Mouse (Mus musculus) embryonic stem cell, embryonic (primary cell): Measurements from ENCODE around the gene Tarbp1.

Experiments used
- CTCF ChIA-PET, 4 experiments: fragments of 300-600 bp in 2 of 4; fragments of 350-600 bp in 2 of 4; sonication (Branson Sonifier 250); formaldehyde crosslinking; loops; one replicate each; lab custom pipeline; 2022; ENCODE audit warnings: inconsistent platforms in 2 of 4; lab: Charles Lee
- POLR2A ChIA-PET, 4 experiments: fragments of 300-600 bp in 2 of 4; fragments of 350-600 bp in 2 of 4; sonication (Branson Sonifier 250); formaldehyde crosslinking; loops; one replicate each; lab custom pipeline; 2022; ENCODE audit warnings: antibody characterized with exemption in 4 of 4, inconsistent platforms in 1 of 4; lab: Charles Lee

The Tarbp1 gene

DNA sequence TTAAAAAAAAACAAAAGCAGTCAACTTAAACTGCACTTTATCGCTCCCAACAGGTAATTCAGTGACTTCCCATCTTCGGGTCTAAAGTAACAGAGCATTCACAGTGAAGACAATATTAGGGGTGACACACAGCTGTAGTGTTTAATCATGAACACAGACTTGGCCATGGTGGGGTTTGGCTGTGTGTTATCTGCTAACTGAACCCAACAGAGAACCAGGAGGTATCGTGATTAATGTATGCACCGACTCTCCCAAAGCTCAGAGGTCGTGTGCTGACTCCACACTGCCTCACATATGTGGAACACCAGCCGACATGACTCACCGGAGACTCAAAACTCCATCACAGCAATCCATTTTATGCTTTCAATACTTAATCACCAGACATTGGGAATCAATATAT, 13.1 kb downstream of the Tarbp1 start:
- ChIA-PET CTCF (no interaction called here), POLR2A (interaction anchor here in 1 of 4 experiments (1.3 kb wide), 1 partner anchor 10 kb away, joined by 3 read pairs; no protein-coding TSS in a partner anchor)

DNA sequence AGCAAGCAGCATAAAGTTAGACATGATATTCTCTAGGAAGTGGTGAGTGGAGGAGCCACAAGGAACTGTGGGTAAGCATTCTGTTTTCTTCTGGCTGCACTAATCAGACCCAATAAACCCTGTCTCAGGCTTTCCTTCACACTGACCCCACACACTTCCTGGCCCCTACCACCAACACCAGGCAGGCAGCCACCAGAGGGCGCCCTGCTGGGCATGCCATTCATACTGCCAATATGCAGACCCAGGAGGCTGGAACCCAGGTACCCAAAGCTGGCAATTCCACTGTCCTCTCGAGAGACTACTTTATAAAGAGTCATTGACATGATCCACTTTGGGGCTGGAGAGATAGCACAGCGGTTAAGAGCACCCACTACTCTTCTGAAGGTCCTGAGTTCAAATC, 14.6 kb downstream of the Tarbp1 start:
- CTCF ChIA-PET = interaction anchor here in 2 of 4 experiments (0.6 to 1.8 kb wide), 2 partner anchors 21 to 466 kb away, joined by 5 to 7 read pairs; no protein-coding TSS in a partner anchor
- POLR2A ChIA-PET = interaction anchor here in 3 of 4 experiments (0.7 to 1.3 kb wide), 5 partner anchors 11 to 136 kb away, joined by 3 read pairs; partner anchors contain the start of gene Tarbp1 (in 1 of the 3)

DNA sequence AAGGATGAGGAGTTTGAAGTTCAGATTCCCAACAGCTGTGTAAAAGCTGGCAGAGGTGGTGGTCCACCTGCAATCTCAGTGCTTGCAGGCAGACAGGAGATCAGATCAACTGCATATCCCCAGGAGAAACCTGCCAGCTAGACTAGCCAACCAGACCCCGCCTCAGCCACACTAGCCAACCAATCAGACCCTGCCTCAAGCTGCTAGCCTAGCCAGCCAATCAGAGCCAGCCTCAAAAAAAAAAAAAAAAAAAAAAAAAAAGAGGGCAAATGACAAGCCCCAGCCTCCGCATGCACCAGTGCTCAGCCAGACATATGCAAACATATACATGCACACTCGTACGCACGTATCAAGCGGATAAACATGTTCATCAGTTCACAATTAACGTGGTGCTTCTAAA, 19.5 kb downstream of the Tarbp1 start:
- ChIA-PET CTCF (interaction anchor here in 2 of 4 experiments (0.6 to 1.4 kb wide), 2 partner anchors 26 to 185 kb away, joined by 3 read pairs; no protein-coding TSS in a partner anchor), POLR2A (interaction anchor here in 3 of 4 experiments (0.5 to 1.3 kb wide), 3 partner anchors 16 to 983 kb away, joined by 3 read pairs; no protein-coding TSS in a partner anchor)

DNA sequence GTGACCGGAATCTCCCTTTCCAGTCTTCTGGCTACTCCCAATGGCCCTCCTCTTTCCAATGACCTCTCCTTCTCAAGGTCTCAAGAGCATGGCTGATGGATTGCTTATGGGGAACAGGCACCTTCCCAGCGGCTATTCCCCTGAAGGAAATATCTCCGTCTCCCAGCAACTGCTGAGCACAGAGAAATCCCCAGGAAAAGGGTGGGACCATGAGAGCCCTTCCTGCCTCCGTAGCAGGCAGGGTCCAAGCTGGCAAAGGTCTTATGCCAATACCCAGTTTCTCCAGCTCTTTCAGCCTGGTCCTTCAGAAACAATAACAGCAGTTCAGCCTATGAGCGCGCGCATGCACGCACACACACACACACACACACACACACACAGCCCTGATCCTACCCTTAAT, 23.7 kb downstream of the Tarbp1 start:
- ChIA-PET CTCF (interaction anchor here in 2 of 4 experiments (0.6 to 1.1 kb wide), 2 partner anchors 47 to 383 kb away, joined by 3 read pairs; no protein-coding TSS in a partner anchor), POLR2A (interaction anchor here in 2 of 4 experiments (0.6 to 1.4 kb wide), 3 partner anchors 25 to 279 kb away, joined by 3 to 4 read pairs (median 4); partner anchors contain the start of gene Coa6 (in 1 of the 2))

DNA sequence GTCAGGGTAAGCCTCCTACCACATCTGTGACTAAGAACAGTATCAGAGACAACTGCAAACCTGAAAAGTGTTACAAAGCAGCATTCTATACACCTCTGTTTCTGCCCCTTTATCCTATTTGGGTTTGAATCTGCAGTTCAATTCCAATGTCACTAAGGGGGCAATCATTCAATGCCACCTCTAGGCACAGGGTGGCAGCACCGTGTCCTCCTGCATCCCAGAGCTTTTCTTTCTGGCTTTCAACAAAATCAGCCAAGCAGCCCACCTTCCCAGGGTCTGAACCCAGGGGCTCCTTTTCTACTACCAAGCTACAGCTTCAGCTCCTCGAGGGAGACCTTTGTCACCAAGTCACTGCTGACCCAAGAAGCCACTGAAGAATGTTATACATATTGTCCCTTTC, 35.9 kb downstream of the Tarbp1 start:
- POLR2A ChIA-PET = interaction anchor here in 3 of 4 experiments (0.6 to 1.7 kb wide), 5 partner anchors 10 to 215 kb away, joined by 3 to 4 read pairs (median 4); partner anchors contain the start of gene Coa6 (in 1 of the 3)

DNA sequence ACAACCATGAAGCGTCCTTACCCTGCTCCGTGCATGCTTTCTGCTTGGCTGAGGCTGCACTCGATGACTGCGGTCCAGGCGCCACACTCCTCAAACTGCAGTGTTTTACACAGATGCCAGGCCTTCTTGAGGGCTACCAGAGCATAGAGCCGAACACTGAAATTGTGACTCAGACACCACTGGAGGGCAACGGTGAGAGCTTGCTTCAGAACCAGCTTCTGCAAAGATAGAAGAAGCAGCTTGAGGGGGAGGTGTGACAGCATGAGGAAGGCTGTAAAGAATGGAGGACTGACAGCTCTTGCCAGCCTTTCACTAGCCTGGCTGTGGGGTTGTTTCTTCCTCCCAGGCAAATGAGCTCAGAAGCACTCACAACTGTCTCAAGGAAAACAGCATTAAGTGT, 41.0 kb downstream of the Tarbp1 start:
- ChIA-PET POLR2A (interaction anchor here in 1 of 4 experiments (1.6 kb wide), 1 partner anchor 11 kb away, joined by 4 read pairs; the partner anchor contains the start of gene Coa6), CTCF (no interaction called here)

More for the DNA sequence above, 35.9 kb downstream of the Tarbp1 start:
- CTCF ChIA-PET = interaction anchor here in 2 of 4 experiments (0.5 to 1.4 kb wide), 4 partner anchors 43 to 482 kb away, joined by 3 to 4 read pairs (median 4); no protein-coding TSS in a partner anchor

DNA sequence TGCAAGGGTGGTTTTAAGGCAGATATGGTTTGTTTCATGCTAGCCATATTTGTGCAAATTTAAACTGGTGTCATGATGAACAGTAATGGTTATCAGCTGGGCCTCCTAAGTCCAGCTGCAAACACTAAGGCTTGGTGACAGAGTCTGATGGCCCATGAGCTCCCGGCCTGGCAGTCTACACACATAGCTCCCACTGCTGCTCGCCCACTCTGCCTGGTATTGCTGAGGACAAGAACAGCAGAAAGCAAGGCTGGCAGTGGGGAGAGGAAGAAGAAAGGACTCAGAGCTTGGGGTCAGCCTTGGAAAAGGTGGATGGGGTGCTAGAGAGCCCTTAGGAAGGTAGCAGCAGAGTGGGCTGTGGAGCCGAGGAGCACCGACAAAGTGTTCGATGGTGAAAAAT, 45.2 kb downstream of the Tarbp1 start:
- ChIA-PET CTCF (no interaction called here), POLR2A (interaction anchor here in 2 of 4 experiments (0.5 to 1.3 kb wide), 3 partner anchors 24 to 54 kb away, joined by 3 to 4 read pairs (median 3); no protein-coding TSS in a partner anchor)

DNA sequence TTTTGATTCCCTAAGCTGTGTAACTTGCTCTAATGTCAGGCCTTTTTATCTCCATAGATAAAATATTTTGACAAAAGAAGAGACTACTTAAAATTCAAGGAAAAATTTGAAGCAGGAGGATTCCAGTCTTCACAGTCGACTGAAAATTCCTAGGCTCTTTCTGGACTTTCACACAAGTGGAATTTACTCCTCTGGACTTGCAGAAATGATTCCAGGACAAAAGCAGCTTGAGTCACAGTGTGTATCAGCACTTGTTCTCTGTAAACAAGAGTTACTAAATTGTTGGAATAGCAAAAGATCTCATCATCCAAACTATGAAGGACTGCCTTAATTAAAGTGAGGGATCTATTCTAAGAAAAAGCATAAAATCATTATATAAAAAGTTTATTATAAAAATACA, 49.9 kb downstream of the Tarbp1 start:
- ChIA-PET CTCF (no interaction called here), POLR2A (interaction anchor here in 1 of 4 experiments (0.6 kb wide), 2 partner anchors 249 to 460 kb away, joined by 4 read pairs; no protein-coding TSS in a partner anchor)

DNA sequence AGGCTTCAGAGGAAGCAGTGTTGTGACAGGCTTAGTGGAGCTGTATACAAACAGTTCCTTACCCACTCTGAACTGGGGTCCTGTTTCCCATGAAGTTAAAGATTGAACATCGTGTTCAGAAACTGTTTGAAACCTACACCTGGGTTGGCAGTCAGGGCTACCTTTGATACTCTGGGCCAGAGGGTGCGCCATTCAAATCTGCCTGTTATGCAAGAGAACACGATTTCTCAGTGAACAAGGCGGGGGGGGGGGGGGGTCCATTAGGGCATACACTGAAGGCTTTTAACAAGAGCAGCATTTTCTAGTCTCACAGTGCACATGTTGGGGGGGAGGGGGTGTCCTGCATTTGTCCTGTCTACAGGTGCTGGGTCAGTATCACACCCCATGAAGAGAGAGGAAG, 50.7 kb downstream of the Tarbp1 start:
- ChIA-PET POLR2A (interaction anchor here in 2 of 4 experiments (0.6 kb wide), 2 partner anchors 460 to 1456 kb away, joined by 3 to 4 read pairs; no protein-coding TSS in a partner anchor), CTCF (interaction anchor here in 1 of 4 experiments (0.6 kb wide), 1 partner anchor 963 kb away, joined by 4 read pairs; no protein-coding TSS in a partner anchor)

DNA sequence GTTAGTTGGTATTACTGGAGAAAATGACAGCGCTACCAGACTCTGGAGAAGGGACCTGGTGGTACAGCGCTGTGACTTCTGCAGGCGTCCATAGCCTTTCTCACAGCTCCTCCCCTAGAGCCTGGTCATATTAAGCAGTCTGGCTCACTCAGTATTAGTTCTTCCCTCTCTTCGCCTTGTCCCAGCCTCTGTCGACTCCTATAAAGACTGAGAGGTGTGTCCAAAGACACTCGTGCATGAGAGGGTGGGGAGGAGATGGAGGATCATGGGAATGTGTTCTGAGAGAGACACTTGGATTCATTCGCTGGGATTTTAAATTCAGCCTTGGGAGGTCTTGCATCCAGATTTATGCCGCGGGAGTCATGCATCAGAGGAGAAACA, 52.0 kb downstream of the Tarbp1 start:
- ChIA-PET CTCF (interaction anchor here in 2 of 4 experiments (0.7 to 1.4 kb wide), 3 partner anchors 25 to 498 kb away, joined by 3 read pairs; no protein-coding TSS in a partner anchor), POLR2A (interaction anchor here in 2 of 4 experiments (1.1 to 1.8 kb wide), 7 partner anchors 12 to 52 kb away, joined by 3 to 7 read pairs (median 4); partner anchors contain the start of gene Tarbp1 (in 1 of the 2))

DNA sequence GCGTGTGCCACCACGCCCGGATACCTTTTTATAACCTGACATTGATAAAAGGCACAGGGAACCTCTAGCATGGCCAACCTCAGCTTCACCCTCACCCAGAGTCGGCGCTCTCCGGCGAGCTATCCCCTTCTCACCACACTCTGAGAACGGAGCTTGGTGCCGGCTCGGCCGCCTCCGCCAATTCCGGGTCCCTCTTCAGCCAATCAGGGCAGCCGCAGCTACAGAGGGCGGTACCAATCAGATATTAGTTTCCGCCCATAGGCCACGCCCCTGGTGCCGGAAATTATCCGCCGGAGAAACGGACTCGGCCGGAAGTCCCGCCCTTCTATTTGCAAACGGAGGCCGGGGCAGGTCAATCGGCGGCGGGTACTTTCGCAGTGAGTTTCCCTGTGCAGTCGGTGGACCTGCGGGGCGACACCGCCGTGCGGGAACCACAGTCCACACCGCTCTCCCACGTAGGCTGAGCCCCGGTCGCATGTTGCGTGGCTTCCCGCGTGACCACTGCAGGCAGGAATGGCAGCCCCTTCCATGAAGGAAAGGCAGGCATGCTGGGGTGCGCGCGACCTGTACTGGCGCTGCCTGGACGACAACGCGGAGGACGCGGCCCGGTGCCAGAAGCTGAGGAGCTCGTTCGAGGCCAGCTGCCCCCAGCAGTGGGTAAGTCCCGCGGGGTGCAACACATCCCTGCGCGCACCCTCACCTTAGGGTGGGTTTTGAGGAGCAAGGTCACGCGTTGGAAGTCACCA, 52.5 kb downstream of the Tarbp1 start, which contains the start of gene Coa6:
Coa6 (plus strand) TSS at position 342 of the 746 bp plus-strand sequence.
- POLR2A ChIA-PET = interaction anchor here in 3 of 4 experiments (0.6 to 1.8 kb wide), 21 partner anchors 9 to 549 kb away, joined by 3 to 9 read pairs (median 3); partner anchors contain the start of genes Kcnk1 (in 1 of the 3), Rbm34 (in 1 of the 3) and Tarbp1 (in 1 of the 3)
- CTCF ChIA-PET = interaction anchor here in 1 of 4 experiments (1.2 to 1.4 kb wide), 2 partner anchors 24 to 164 kb away, joined by 3 read pairs; no protein-coding TSS in a partner anchor

DNA sequence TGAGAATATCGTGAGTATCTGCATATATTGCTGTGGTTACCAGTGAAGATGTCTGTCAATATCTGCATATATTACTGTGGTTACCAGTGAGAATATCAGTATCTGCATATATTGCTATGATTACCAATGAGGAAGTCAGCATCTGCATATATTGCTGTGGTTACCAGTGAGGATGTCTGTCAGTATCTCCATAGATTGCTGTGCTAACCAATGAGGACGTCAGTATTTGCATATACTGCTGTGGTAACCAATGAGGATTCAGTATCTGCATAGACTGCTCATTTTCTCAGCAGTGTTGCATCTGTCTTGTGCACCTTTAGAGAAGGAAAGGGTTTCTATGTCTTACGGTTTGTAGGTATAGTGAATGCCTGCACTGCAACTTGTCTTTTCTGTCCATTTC, 54.0 kb downstream of the Tarbp1 start:
- ChIA-PET POLR2A (no interaction called here), CTCF (no interaction called here)

DNA sequence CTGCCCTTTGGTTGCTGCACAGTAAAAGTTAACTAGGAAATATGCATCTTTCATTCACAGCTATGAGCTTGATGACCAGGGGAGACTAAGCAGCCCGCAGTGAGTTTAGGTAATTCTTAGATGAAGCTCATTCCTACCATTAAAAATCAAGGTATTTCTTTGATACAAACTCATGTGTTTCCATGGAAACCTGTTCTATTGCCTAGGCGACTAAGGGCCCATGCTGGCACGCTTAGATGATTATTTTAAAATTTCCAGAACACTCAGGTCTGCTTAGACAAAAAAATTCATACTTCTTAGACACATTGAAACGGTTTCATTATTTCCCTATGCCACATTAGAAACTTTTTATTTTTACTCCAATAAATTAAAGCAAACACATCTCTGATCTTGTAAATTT, 69.8 kb downstream of the Tarbp1 start:
- CTCF ChIA-PET = no interaction called here
- POLR2A ChIA-PET = interaction anchor here in 3 of 4 experiments (0.7 to 1.9 kb wide), 4 partner anchors 13 to 22 kb away, joined by 3 to 7 read pairs (median 6); partner anchors contain the start of gene Coa6 (in 2 of the 3)

DNA sequence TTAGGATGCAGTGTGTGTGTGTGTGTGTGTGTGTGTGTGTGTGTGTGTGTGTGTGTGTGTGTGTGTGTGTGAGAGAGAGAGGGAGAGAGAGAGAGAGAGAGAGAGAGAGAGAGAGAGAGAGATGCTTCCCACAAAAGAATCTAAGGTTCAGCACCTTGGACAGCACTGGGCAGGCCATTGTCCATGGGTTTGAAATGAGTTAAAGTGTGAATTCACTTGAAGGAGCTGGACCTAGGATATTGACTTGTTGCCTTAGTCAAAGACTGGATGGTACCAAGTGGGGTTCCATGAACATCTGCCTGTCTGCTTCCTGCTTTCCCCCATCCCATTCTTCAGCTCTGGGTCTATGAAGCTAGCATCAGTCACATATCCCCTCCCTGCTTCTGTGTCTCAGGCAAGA, 70.3 kb downstream of the Tarbp1 start:
- POLR2A ChIA-PET = interaction anchor here in 2 of 4 experiments (0.7 to 1.5 kb wide), 3 partner anchors 12 to 22 kb away, joined by 3 to 7 read pairs (median 5); partner anchors contain the start of gene Coa6 (in 1 of the 2)
- CTCF ChIA-PET = interaction anchor here in 1 of 4 experiments (0.7 kb wide), 1 partner anchor 134 kb away, joined by 6 read pairs; no protein-coding TSS in a partner anchor

DNA sequence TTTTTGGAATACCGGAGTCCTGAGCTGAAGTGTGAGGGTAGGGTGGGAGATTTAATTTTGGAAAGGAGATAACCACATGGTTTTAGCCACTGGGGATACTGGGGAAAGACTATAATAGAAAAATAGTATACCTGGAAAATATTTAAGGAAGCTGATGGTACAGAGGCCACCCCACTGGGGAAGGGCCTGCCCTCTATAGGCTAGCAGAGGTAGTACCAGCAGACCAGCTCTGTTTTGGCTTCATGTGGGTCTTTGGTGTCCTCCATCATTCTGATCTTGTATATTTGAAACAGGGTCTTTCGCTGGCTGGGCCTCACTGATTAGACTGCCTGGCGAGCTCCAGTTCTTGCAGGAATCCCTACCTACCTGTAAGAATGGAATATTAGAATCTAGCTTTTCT, 76.5 kb downstream of the Tarbp1 start:
- POLR2A ChIA-PET = interaction anchor here in 2 of 4 experiments (0.8 to 1.1 kb wide), 3 partner anchors 9 to 140 kb away, joined by 3 to 4 read pairs (median 3); partner anchors contain the start of gene Coa6 (in 1 of the 2)
- CTCF ChIA-PET = interaction anchor here (0.6 to 1.5 kb wide), 19 partner anchors 8 to 582 kb away, joined by 3 to 6 read pairs (median 3); partner anchors contain the start of genes Coa6 (in 1 of the 4) and Slc35f3 (in 1 of the 4)

DNA sequence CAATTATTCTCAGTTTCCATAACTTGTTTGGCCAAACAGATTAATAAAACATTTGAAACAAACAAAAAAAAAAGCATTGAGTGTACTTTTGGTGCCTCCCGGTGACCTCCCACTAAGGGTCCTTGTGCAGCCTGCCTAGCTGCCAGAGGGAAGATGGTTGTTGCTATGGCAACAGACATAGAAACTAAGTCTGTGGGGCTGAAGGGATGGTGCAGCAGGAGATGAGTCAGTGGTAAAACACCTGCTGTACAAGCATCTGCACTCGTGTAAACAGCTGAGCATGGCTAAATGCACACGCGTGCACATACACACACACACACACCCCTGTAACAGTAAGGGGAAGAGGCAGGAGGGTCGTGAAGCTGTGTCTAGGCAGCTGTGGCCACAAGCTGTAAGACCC, 78.9 kb downstream of the Tarbp1 start:
- POLR2A ChIA-PET = interaction anchor here in 1 of 4 experiments (0.8 kb wide), 1 partner anchor 10 kb away, joined by 3 read pairs; no protein-coding TSS in a partner anchor
- CTCF ChIA-PET = no interaction called here

DNA sequence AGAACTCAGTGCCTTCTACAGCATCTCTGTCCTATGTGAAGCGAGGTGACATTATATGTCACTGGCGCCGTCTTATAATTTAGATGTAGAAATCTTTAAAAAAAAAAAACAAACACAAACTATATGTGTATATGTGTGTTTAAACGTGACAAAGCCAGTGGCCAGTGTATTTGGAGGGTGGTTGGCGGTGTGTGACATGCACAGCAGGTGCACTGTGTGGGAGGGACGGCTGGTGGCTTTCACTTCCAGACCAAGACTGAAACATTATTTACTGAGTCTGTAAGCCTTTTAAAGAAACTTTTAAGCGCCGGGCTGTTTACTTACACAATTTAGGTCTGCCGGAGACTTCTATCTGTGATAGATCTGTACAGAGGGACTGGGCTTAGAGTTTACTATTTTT, 79.5 kb downstream of the Tarbp1 start:
- ChIA-PET POLR2A (no interaction called here), CTCF (no interaction called here)

DNA sequence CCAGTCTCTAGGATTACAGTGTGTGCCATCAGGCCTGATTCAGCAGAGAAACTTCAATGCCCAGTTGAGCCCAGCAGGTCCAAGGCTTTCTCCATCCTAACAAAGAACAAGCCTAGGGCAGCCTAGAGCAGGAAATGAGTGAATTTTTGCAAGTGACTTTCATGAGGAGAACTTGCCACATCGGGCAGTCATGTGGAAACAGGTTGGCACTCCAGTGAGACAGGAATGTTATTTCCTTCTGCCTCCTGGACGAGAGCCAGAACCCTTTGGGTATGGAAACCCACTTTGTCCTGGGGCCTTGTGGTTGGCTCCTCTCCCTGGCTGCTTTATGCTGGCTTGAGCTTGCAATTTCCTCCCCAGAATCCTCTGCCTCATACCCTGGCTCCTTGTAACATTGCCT, 83.3 kb downstream of the Tarbp1 start:
- ChIA-PET CTCF (no interaction called here), POLR2A (no interaction called here)
